Mouse (Mus musculus) hindlimb bud, embryonic 11.5 days (tissue): ENCODE measurements at regions not wholly inside any gene's neighbourhood (a gene's known extent, or its start where the extent isn't known, plus 50 kb on each side); places are given as distances from the start of the nearest gene placed in this dataset.

Experiments used
- DNase-seq: peaks from one replicate; pipeline ENCODE4 v3.0.0-alpha.2; 2012; ENCODE audit warnings: low read depth, low spot score; ENCODE audit errors: extremely low spot score

- DNase-seq, result no peak
Measured at GRCm38 (mm10) chr1:193543284-193543683, 173.2 kb upstream of the Camk1g start.

- no peak for DNase-seq
Measured at GRCm38 (mm10) chr1:193541934-193542580, 172.0 kb upstream of the Camk1g start.

GRCm38 (mm10) chr1:193541281-193541680 is 171.2 kb upstream of the Camk1g start:
- DNase-seq, result no peak

GRCm38 (mm10) chr1:193540486-193540885 is 170.4 kb upstream of the Camk1g start:
- no peak for DNase-seq

- no peak for DNase-seq
Measured at GRCm38 (mm10) chr1:193539261-193539660, 169.2 kb upstream of the Camk1g start.

- no peak for DNase-seq
Measured at GRCm38 (mm10) chr1:193538425-193538824, 168.3 kb upstream of the Camk1g start.

- no peak for DNase-seq
Measured at GRCm38 (mm10) chr1:193537616-193538015, 167.5 kb upstream of the Camk1g start.

GRCm38 (mm10) chr1:193536552-193536951 is 166.5 kb upstream of the Camk1g start:
- DNase-seq, result no peak

- DNase-seq, result no peak
Measured at GRCm38 (mm10) chr1:193534449-193534848, 164.4 kb upstream of the Camk1g start.

- no peak for DNase-seq
Measured at GRCm38 (mm10) chr1:193526501-193526900, 156.4 kb upstream of the Camk1g start.

GRCm38 (mm10) chr1:193522007-193522406 is 151.9 kb upstream of the Camk1g start:
- no peak for DNase-seq

GRCm38 (mm10) chr1:193518840-193519239 is 148.7 kb upstream of the Camk1g start:
- DNase-seq, result no peak

GRCm38 (mm10) chr1:193517968-193518367 is 147.9 kb upstream of the Camk1g start:
- DNase-seq, result no peak

GRCm38 (mm10) chr1:193517293-193517692 is 147.2 kb upstream of the Camk1g start:
- no peak for DNase-seq

GRCm38 (mm10) chr1:193516395-193516794 is 146.3 kb upstream of the Camk1g start:
- DNase-seq, result no peak

- DNase-seq, result no peak
Measured at GRCm38 (mm10) chr1:193513929-193514710, 144.0 kb upstream of the Camk1g start.

- no peak for DNase-seq
Measured at GRCm38 (mm10) chr1:193510066-193510793, 140.1 kb upstream of the Camk1g start.

GRCm38 (mm10) chr1:193508271-193508670 is 138.2 kb upstream of the Camk1g start:
- no peak for DNase-seq

GRCm38 (mm10) chr1:193506991-193507390 is 136.9 kb upstream of the Camk1g start:
- DNase-seq, result no peak

GRCm38 (mm10) chr1:193505381-193505780 is 135.3 kb upstream of the Camk1g start:
- DNase-seq, result no peak

GRCm38 (mm10) chr1:193504611-193505010 is 134.5 kb upstream of the Camk1g start:
- no peak for DNase-seq
